Mouse (Mus musculus): ENCODE measurements around the gene Mark4. TPM values are rescaled to one million over a fixed set of nuclear protein-coding genes. Genes with fewer than 3 reads are reported as not detected.

The Mark4 gene
- polyA plus RNA-seq, 1 experiment from 2014 or later: 13.3 TPM

DNA sequence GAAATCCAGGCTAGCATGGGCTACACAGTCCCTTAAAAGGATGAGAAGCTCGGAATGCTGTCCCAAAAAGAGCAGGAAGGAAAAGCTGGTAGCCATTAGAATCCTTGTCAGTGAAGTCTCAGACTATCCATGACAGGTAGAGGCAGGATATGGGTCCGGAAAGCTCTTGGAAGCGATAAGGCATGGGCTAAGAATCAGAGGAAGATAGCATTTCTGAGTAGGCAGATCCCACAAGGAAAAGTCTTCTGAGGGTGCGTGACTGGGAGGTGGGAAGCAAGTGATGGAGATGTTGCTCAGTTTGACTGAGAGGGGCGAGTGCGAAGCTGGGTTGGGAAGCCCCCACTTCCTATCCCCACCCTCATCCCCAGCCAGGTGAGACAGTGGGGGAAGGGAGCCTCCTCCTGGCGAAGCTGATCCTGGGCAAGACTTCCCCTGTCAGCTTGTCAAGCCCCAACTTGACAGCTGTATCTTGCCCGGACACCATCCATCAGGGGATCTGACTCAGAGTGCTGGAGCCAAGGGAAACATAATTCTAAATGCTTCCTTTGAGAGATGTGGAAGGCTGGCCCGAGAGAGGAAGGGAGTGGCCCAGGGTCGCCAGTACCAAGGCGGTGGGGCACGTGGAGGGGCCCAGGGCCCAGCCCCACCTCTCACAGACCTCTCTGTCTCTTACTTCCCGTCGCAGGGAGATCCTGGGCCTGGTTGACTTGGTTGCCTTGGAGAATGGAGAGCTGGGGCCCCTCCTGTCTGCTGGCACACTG, 19.2 kb upstream of the Mark4 start:
- DNase-seq (ENCODE audit: low spot score) (no peak), ATAC-seq (ENCODE audit: low FRiP score) (no peak)
- Histone ChIP-seq H3K4me3 (ENCODE audit: low read depth, low read length) (no peak overlapping the region), H3K4me2 (replicated peaks; ENCODE audit: low read depth, low read length) (no peak overlapping the region), H3K9me3 (ENCODE audit: control insufficient read depth, low read length) (no peaks in the 10 kb centered on the region), H3K4me1 (replicated peaks; ENCODE audit: control insufficient read depth, insufficient read depth, low read length) (no peaks in the 10 kb centered on the region), H3K36me3 (ENCODE audit: control insufficient read depth, insufficient read depth, low read length) (no peaks in the 10 kb centered on the region), H3K27me3 (ENCODE audit: control insufficient read depth, insufficient read depth, low read length) (peaks cover 23% of the 10 kb centered on the region), H3K9ac (ENCODE audit: low read depth, low read length) (no peak overlapping the region), H3K27ac (ENCODE audit: low read depth, low read length) (no peak overlapping the region)
- WGBS: 30% methylated on average over 14 of the region's 14 CpGs

DNA sequence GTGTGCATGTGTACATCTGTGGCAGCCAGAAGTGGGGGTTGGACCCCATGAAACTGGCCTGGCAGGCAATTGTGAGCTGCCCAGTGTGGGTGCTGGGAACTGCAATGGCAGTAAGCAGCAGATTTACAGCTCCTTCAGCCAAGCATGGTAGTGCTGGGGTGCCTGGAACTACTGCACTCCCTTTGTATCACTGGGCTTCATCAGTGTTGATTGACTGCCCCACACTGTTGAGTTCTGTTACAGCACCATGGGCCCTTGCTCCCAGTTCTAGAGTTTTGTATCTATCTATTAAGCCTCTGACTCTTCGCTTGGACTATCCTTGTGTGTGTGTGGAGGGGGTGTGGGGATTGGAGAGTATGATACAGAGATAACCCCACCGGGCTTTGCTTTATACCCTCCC, 18.5 kb upstream of the Mark4 start:
- Histone ChIP-seq H3K27ac (ENCODE audit: low read depth, low read length) (no peak overlapping the region), H3K27me3 (ENCODE audit: control insufficient read depth, insufficient read depth, low read length) (peaks cover 30% of the 10 kb centered on the region), H3K4me3 (ENCODE audit: low read depth, low read length) (no peak overlapping the region), H3K4me1 (replicated peaks; ENCODE audit: control insufficient read depth, insufficient read depth, low read length) (no peaks in the 10 kb centered on the region), H3K4me2 (replicated peaks; ENCODE audit: low read depth, low read length) (no peak overlapping the region), H3K9me3 (ENCODE audit: control insufficient read depth, low read length) (no peaks in the 10 kb centered on the region), H3K9ac (ENCODE audit: low read depth, low read length) (no peak overlapping the region), H3K36me3 (ENCODE audit: control insufficient read depth, insufficient read depth, low read length) (no peaks in the 10 kb centered on the region)
- 63% methylated on average over 2 of the region's 2 CpGs for WGBS
- DNase-seq (ENCODE audit: low spot score) (no peak), ATAC-seq (ENCODE audit: low FRiP score) (no peak)

DNA sequence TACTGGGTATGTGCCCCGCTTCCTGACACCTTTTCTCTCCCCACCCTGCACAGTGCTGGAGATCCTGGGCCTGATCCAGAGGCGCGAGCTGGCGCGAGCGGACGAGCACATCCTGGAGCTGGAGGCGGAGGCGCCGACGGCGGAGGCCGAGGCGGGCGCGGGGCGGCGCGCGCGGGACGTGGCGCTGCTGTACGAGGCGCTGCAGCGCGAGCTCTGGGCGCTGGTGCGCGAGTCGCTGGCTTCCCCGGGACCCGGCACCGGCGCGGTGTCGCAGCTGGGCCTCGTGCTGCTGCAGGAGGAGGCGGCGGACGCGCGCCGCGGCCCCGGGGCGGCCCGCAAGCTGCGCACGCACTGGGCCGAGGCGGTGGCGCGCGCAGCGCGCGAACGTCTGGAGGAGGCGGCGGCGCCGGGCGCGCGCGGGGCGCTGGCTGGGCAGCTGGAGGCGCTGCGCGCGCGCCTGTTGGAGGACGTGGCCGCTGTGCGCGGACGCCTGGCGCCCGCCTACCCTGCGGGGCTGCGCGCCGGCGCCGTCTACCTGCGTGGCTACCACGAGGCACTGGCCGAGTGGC, 15.3 kb upstream of the Mark4 start:
- no peak overlapping the region for H3K27ac ChIP-seq (ENCODE audit: low read depth, low read length)
- peak overlapping the region; percentile 77 for H3K4me2 ChIP-seq (replicated peaks; ENCODE audit: low read depth, low read length)
- peak; percentile 82 for ATAC-seq (ENCODE audit: low FRiP score)
- H3K36me3 ChIP-seq (ENCODE audit: control insufficient read depth, insufficient read depth, low read length): no peaks in the 10 kb centered on the region
- H3K9me3 ChIP-seq (ENCODE audit: control insufficient read depth, low read length): no peaks in the 10 kb centered on the region
- peak; percentile 86 for DNase-seq (ENCODE audit: low spot score)
- no peaks in the 10 kb centered on the region for H3K4me1 ChIP-seq (replicated peaks; ENCODE audit: control insufficient read depth, insufficient read depth, low read length)
- peaks cover 57% of the 10 kb centered on the region for H3K27me3 ChIP-seq (ENCODE audit: control insufficient read depth, insufficient read depth, low read length)
- H3K9ac ChIP-seq (ENCODE audit: low read depth, low read length): peak overlapping the region; percentile 59
- peak overlapping the region; percentile 36 for H3K4me3 ChIP-seq (ENCODE audit: low read depth, low read length)
- WGBS: under 1% methylated on average over 66 of the region's 89 CpGs

DNA sequence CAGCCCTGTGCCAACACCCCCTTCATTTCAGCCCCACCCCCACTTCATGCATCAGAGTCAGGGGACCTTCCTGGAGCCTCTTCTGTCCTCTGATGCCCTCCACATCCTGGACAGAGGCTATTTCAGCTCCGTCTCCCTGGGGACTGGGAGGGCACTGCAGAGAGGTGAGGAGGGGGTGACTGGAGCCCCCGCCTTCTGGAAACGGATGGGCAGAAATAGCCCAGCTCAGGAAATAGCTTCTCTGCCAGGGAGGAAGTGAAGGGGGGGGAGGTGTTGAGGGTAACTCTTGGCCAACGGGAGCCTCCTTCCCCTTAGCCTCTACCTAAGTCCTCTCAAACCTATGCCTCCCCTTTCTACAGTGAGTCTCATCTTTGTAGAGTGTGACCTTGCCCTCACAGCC, 13.8 kb upstream of the Mark4 start:
- Histone ChIP-seq H3K27ac (ENCODE audit: low read depth, low read length) (no peak overlapping the region), H3K9ac (ENCODE audit: low read depth, low read length) (no peak overlapping the region), H3K27me3 (ENCODE audit: control insufficient read depth, insufficient read depth, low read length) (peaks cover 60% of the 10 kb centered on the region), H3K4me3 (ENCODE audit: low read depth, low read length) (no peak overlapping the region), H3K36me3 (ENCODE audit: control insufficient read depth, insufficient read depth, low read length) (no peaks in the 10 kb centered on the region), H3K9me3 (ENCODE audit: control insufficient read depth, low read length) (no peaks in the 10 kb centered on the region), H3K4me2 (replicated peaks; ENCODE audit: low read depth, low read length) (no peak overlapping the region), H3K4me1 (replicated peaks; ENCODE audit: control insufficient read depth, insufficient read depth, low read length) (no peaks in the 10 kb centered on the region)
- WGBS: 36% methylated on average over 4 of the region's 4 CpGs
- DNase-seq (ENCODE audit: low spot score): no peak
- no peak for ATAC-seq (ENCODE audit: low FRiP score)

GRCm38 (mm10) chr7:19470308-19470707, 11.7 kb upstream of the Mark4 start:
- no peak overlapping the region for H3K4me3 ChIP-seq (ENCODE audit: low read depth, low read length)
- no peak for ATAC-seq (ENCODE audit: low FRiP score)

DNA sequence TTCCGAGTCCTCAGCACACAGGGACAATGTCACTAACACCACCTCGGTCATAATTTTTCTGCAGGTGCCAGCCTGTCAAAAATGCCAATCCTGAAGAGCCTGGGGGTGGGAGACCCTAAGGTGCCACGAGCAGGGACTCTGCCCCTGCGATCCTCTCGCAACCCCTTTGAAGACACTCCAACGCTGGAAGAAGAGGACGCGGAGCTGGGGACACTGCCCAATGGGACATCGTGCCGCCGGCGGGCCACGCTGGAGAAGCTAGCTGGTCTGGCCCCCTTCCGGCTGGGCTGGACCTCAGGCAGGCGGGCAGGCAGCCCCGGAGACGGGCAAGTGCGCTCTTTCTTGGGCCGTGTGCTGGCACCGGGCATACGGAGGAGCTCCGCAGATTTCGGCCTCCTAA, 10.8 kb upstream of the Mark4 start:
- DNase-seq (ENCODE audit: low spot score) (no peak), ATAC-seq (ENCODE audit: low FRiP score) (no peak)
- Histone ChIP-seq H3K9me3 (ENCODE audit: control insufficient read depth, low read length) (no peaks in the 10 kb centered on the region), H3K36me3 (ENCODE audit: control insufficient read depth, insufficient read depth, low read length) (no peaks in the 10 kb centered on the region), H3K4me2 (replicated peaks; ENCODE audit: low read depth, low read length) (no peak overlapping the region), H3K27me3 (ENCODE audit: control insufficient read depth, insufficient read depth, low read length) (peaks cover 60% of the 10 kb centered on the region), H3K4me3 (ENCODE audit: low read depth, low read length) (no peak overlapping the region), H3K27ac (ENCODE audit: low read depth, low read length) (no peak overlapping the region), H3K4me1 (replicated peaks; ENCODE audit: control insufficient read depth, insufficient read depth, low read length) (no peaks in the 10 kb centered on the region), H3K9ac (ENCODE audit: low read depth, low read length) (no peak overlapping the region)
- 17% methylated on average over 23 of the region's 23 CpGs for WGBS

More at GRCm38 (mm10) chr7:19470308-19470707, 11.7 kb upstream of the Mark4 start:
- H3K9me3 ChIP-seq (ENCODE audit: control insufficient read depth, low read length): no peaks in the 10 kb centered on the region
- H3K27ac ChIP-seq (ENCODE audit: low read depth, low read length): no peak overlapping the region
- H3K27me3 ChIP-seq (ENCODE audit: control insufficient read depth, insufficient read depth, low read length): peaks cover 61% of the 10 kb centered on the region
- no peak overlapping the region for H3K9ac ChIP-seq (ENCODE audit: low read depth, low read length)
- no peak for DNase-seq (ENCODE audit: low spot score)
- H3K36me3 ChIP-seq (ENCODE audit: control insufficient read depth, insufficient read depth, low read length): no peaks in the 10 kb centered on the region
- no peaks in the 10 kb centered on the region for H3K4me1 ChIP-seq (replicated peaks; ENCODE audit: control insufficient read depth, insufficient read depth, low read length)
- WGBS: 5% methylated on average over 14 of the region's 14 CpGs
- no peak overlapping the region for H3K4me2 ChIP-seq (replicated peaks; ENCODE audit: low read depth, low read length)

GRCm38 (mm10) chr7:19468279-19468678, 9.7 kb upstream of the Mark4 start:
- Histone ChIP-seq H3K36me3 (ENCODE audit: control insufficient read depth, insufficient read depth, low read length) (no peaks in the 10 kb centered on the region), H3K4me3 (ENCODE audit: low read depth, low read length) (no peak overlapping the region), H3K27me3 (ENCODE audit: control insufficient read depth, insufficient read depth, low read length) (peaks cover 51% of the 10 kb centered on the region), H3K9me3 (ENCODE audit: control insufficient read depth, low read length) (no peaks in the 10 kb centered on the region), H3K4me1 (replicated peaks; ENCODE audit: control insufficient read depth, insufficient read depth, low read length) (no peaks in the 10 kb centered on the region), H3K27ac (ENCODE audit: low read depth, low read length) (no peak overlapping the region), H3K4me2 (replicated peaks; ENCODE audit: low read depth, low read length) (no peak overlapping the region), H3K9ac (ENCODE audit: low read depth, low read length) (no peak overlapping the region)
- no peak for DNase-seq (ENCODE audit: low spot score)
- no peak for ATAC-seq (ENCODE audit: low FRiP score)
- WGBS: 63% methylated on average over 12 of the region's 12 CpGs

GRCm38 (mm10) chr7:19467638-19468037, 9.0 kb upstream of the Mark4 start:
- no peak overlapping the region for H3K27ac ChIP-seq (ENCODE audit: low read depth, low read length)
- DNase-seq (ENCODE audit: low spot score) (no peak), ATAC-seq (ENCODE audit: low FRiP score) (no peak)
- H3K9me3 ChIP-seq (ENCODE audit: control insufficient read depth, low read length): no peaks in the 10 kb centered on the region
- H3K4me1 ChIP-seq (replicated peaks; ENCODE audit: control insufficient read depth, insufficient read depth, low read length): no peaks in the 10 kb centered on the region
- 42% methylated on average over 6 of the region's 6 CpGs for WGBS
- peaks cover 44% of the 10 kb centered on the region for H3K27me3 ChIP-seq (ENCODE audit: control insufficient read depth, insufficient read depth, low read length)
- no peaks in the 10 kb centered on the region for H3K36me3 ChIP-seq (ENCODE audit: control insufficient read depth, insufficient read depth, low read length)
- H3K9ac ChIP-seq (ENCODE audit: low read depth, low read length): no peak overlapping the region
- no peak overlapping the region for H3K4me2 ChIP-seq (replicated peaks; ENCODE audit: low read depth, low read length)
- no peak overlapping the region for H3K4me3 ChIP-seq (ENCODE audit: low read depth, low read length)

GRCm38 (mm10) chr7:19466602-19467145, 8.1 kb upstream of the Mark4 start:
- Histone ChIP-seq H3K27ac (ENCODE audit: low read depth, low read length) (no peak overlapping the region), H3K9ac (ENCODE audit: low read depth, low read length) (no peak overlapping the region), H3K4me1 (replicated peaks; ENCODE audit: control insufficient read depth, insufficient read depth, low read length) (no peaks in the 10 kb centered on the region), H3K4me2 (replicated peaks; ENCODE audit: low read depth, low read length) (no peak overlapping the region), H3K4me3 (ENCODE audit: low read depth, low read length) (no peak overlapping the region), H3K36me3 (ENCODE audit: control insufficient read depth, insufficient read depth, low read length) (no peaks in the 10 kb centered on the region), H3K27me3 (ENCODE audit: control insufficient read depth, insufficient read depth, low read length) (peaks cover 35% of the 10 kb centered on the region), H3K9me3 (ENCODE audit: control insufficient read depth, low read length) (no peaks in the 10 kb centered on the region)
- 64% methylated on average over 5 of the region's 5 CpGs for WGBS
- ATAC-seq (ENCODE audit: low FRiP score) (no peak), DNase-seq (ENCODE audit: low spot score) (no peak)

Data from hindbrain, embryonic 11.5 days (tissue).